Mouse (Mus musculus): Measurements from ENCODE around the gene B9d2.

B9d2 gene

GRCm38 (mm10) chr7:25680514-25681258 lies at the start of gene B9d2:
Gene B9d2 (plus strand): TSS chr7:25680780.
- WGBS = under 1% methylated on average over 46 of the region's 46 CpGs

DNA sequence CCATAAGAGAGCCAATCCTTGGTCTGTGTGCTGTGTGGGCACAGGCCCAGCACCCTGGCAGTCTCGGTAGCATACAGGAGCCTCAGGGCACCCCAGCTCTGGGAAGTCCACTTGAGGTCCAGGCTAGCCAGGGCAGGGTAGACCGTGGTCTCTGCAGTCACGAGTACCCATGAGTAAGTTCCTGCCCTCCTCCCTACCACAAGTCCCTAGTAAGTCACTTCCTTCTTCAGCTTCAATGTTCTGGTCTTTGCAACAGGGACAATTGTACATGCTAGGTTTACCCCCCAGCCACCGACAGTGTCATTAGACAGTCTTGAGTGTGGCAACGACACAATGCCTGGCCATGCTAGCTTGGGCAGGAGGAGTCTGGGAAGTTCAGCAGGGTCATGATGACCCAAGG lies 47.9 kb upstream of the B9d2 start:
- WGBS = 81% methylated on average over 5 of the region's 5 CpGs

DNA sequence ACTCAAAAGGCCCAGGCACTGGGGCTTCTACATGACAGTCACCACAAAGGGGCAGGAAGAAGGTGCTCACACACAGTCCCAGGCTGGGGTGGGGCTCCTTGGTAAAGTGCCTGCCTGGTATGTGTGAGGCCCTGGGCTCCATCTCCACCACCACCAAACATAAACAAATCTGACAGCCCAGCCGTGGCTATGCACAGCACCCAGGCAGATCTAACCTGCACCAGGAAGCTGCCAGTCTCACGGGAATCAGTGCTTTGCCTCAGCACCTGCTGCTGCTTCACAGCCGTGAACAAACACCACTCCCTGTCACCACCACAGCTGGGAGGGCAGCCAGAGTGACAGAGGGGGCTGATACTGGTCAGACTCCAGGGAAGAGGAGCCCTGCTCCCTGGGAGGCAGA lies 44.2 kb upstream of the B9d2 start:
- WGBS = 83% methylated on average over 3 of the region's 3 CpGs

DNA sequence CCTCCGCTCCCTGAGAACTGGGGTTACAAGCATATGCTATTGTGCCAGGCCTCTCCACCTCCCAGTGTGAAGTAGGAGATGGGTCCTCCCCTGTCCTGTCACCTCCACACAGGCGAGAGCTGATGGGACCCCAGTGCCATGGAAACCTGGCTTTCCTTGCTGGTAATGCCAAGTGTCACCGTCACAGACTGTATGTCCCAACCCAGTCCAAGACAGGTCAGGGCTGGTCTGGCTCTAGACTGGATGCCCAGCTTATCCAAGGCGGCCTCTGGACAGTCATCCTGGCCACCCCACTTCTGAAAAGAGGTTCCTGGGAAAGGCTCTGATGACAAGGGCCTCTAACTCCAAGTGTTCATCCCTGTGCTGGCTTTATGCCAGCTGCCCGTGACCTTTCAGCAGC lies 43.5 kb upstream of the B9d2 start:
- 98% methylated on average over 5 of the region's 5 CpGs for WGBS

DNA sequence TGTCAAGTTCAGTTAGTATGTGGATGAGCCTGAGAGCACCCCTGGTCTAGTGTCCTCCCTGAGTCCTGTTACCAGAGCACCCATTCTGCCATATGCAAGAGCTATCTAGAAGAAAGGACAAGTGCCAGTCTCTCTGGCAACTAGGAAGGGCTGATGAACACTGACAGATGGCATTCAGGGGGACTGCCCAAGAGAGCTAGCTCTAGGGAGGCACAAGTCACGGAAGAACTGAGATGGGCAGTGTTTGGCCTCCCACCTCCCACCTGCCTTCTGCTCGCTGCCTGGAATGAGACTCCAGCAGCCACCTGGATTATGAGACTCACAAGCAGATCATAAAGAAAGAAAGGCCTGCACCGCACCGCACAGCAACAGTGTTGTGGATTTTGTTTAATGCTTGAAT lies 40.8 kb upstream of the B9d2 start:
- 68% methylated on average over 4 of the region's 4 CpGs for WGBS

DNA sequence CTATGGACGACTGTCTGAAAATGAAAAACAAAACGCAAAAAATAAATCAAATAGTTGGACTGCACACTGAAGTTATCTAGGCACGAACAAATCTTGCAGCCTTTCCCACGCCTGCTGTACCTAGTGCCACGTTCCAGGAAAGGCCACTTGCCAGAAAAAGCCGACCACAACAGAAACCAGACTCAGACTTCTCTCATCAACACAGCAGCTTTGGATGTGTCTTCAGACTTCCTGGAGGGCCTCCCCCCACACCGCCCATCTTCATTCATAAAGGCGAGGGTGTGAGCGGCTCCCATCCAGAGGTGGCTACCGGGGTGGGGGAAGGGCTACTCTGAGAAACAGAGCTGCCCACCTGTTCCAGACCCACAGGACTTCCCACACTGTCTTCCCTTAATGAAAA lies 36.4 kb upstream of the B9d2 start:
- 56% methylated on average over 10 of the region's 10 CpGs for WGBS

DNA sequence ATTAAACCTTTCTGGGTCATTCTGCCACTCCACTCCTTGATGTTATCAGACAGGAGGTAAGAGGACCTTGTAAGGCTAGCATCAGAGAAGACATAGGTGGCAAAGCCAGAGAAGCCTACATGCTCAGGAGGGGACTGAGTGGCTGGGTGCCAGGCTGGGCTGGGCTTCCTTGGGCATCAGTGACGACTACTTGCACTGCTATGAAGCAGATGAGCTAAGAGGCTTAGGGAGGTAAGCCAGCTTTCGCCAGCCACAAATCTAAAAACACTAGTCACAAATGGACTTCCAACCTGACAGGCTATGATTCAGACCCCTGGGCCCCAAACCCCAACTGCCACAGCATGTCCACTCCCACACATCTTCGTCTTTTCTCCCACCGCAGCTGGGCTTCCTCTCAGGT lies 35.9 kb upstream of the B9d2 start:
- 78% methylated on average over 4 of the region's 4 CpGs for WGBS

- WGBS = 62% methylated on average over 14 of the region's 14 CpGs
These were observed 35.5 kb upstream of the B9d2 start for GRCm38 (mm10) chr7:25645074-25645473.

DNA sequence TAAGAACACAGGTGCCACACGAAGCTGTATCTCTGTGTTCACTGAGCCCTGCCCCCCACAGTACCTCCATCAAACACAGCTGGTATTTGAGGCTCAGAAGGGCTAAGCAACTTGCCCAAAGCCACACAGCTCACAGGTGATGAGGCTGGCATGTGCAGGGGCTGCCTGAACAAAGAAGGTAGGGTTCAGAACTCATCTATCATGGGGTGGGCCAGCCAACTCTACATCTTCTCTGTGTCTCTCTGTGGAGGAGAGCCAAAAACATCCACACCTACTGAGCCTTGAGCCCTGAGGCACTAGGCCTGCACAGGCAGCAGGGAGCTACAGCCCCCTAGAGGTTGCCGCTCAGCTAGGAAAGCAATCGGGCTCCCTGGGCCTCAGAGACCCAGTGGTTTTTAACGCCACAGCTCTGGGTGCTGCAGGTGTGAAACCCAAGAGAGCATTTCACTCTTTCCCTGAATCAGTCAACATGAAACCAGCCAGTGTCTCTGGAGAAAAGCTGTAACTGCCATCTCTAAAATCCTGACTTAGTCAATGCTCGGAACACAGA lies 32.9 kb upstream of the B9d2 start:
- WGBS = 75% methylated on average over 5 of the region's 5 CpGs

- 83% methylated on average over 5 of the region's 5 CpGs for WGBS
These were observed 30.7 kb upstream of the B9d2 start for GRCm38 (mm10) chr7:25649839-25650238.

GRCm38 (mm10) chr7:25651281-25651680 lies 29.3 kb upstream of the B9d2 start:
- 85% methylated on average over 8 of the region's 8 CpGs for WGBS

GRCm38 (mm10) chr7:25652244-25652759 lies 28.3 kb upstream of the B9d2 start:
- 93% methylated on average over 12 of the region's 12 CpGs for WGBS

- WGBS = 78% methylated on average over 11 of the region's 11 CpGs
These were observed 24.8 kb upstream of the B9d2 start for GRCm38 (mm10) chr7:25655601-25656428.

DNA sequence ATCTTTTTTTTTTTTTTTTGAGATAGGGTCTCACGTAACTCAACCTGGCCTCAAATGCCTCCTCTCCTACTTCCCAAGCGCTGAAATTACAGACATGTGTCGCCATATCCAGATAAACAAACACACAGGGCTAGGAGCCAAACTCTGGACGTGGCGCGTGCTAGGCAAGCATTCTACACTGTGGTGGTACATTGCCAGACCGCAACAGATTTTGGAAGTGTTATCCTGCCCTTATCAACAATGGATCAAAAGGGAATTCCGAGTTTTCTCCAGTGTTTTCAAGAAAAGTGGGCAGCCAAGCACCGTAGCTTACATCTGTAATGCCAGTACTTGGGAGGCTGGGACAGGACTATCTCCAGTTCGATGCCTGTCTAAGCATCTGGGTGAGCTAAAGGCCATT lies 22.8 kb upstream of the B9d2 start:
- 24% methylated on average over 10 of the region's 10 CpGs for WGBS

- WGBS = under 1% methylated on average over 50 of the region's 50 CpGs
These were observed 21.7 kb upstream of the B9d2 start, which contains the start of the genes Bckdha and Exosc5 for GRCm38 (mm10) chr7:25658657-25659472. Gene Bckdha (minus strand): TSS chr7:25658981. Gene Exosc5 (plus strand): TSS chr7:25659164.

GRCm38 (mm10) chr7:25666381-25666780 lies 14.2 kb upstream of the B9d2 start:
- WGBS = 95% methylated on average over 8 of the region's 8 CpGs

GRCm38 (mm10) chr7:25669158-25669557 lies 11.4 kb upstream of the B9d2 start:
- 92% methylated on average over 10 of the region's 10 CpGs for WGBS

DNA sequence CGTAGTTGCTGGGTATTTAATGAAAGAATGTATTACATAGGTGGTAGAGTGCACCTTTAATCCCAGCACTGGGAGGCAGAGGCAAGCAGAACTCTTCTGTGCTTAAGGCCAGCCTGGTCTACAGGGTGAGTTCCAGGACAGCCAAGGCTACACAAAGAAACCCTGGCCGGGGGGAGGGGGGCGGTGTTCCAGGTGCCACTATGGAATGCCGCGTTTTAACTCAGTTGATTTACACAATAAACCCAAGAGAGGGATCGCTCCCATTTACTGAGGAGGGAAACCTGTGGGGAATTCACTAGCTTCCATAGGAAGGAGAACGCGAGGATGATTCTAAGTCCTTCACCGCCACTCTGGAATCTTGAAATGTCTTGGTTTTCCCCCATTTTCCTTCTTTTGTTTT lies 10.9 kb upstream of the B9d2 start:
- WGBS = 81% methylated on average over 9 of the region's 9 CpGs

- 92% methylated on average over 4 of the region's 4 CpGs for WGBS
These were observed 10.5 kb upstream of the B9d2 start for GRCm38 (mm10) chr7:25670096-25670495.

DNA sequence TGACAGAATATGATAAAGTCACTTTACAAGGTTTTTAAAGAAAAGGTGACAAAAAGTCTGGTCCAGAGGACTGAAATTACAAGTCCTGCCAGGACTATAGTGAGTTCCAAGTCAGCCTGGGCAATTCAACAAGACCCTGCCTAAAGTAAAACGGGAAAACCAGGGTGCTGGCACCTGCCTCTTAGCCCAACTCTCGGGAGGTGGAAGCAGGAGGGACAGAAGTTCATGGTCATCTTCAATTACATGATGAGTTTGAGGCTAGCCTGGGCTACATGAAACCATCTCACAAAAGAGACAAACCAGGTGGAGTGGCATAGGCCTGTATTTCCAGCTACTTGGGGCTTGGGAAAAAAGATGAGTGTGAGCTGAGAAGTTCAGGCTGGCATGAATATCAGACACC lies 8.9 kb upstream of the B9d2 start:
- WGBS = 74% methylated on average over 2 of the region's 2 CpGs

DNA sequence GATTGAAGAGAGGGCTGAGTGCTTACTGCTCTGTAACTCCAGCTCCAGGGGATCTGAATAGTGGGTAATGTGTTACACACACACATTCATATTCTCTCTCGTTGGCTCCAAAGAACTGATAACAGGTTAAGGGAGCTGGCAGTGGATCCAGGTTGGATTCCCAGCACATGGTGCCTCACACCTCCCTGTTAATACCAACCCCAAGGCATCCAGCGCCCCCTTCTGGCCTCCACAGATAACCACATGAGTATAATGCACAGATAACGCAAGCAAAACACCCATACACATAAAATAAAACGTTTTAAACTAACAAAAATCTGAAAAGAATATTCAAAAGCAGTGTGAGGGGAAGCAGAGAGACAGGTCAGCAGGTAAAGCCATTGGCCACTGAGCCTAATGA lies 8.1 kb upstream of the B9d2 start:
- WGBS = 57% methylated on average over 4 of the region's 4 CpGs

- 20% methylated on average over 9 of the region's 9 CpGs for WGBS
These were observed 6.3 kb upstream of the B9d2 start for GRCm38 (mm10) chr7:25674297-25674696.
